Mouse (Mus musculus): ENCODE measurements around the gene Upk3b. TPM values are rescaled to one million over a fixed set of nuclear protein-coding genes. Genes with fewer than 3 reads are reported as not detected.
A peak's percentile ranks its signal among the peaks of the same experiment; 100 is the strongest.

Upk3b gene
- polyA plus RNA-seq, 1 experiment: 16.1 TPM

DNA sequence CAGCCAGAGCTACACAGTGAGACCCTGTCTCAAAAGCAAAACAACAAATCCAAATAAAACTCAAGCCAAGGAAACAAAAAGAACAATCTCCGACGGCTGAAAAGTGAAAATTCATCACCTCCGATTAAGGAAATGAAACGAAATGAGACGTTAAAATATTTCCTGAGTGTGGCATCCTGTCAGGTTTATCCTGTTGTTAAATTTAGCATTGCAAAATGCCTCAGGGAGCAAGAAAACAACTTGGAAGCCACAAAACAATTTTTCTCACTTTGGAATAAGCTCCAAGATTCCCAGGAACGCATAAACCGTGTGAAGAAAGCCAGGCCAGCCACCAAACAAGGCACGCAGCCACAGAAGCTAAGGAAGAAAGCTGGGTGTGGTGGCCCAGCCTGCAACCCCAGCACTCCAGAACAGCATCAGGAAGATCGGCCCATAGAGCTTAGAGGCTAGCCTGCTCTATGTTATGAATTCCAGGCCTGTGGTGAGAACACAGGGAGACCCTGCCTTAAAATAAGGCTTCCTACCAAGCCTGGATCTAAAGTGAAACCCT is 38.8 kb downstream of the Upk3b start:
- TF ChIP-seq POLR2A (IDR thresholded peaks at IDR 0.05; ENCODE audit: control insufficient read depth, extremely low read depth, insufficient read depth, low read length, poor library complexity) (no peak), CTCF (IDR thresholded peaks at IDR 0.05; ENCODE audit: borderline replicate concordance, control insufficient read depth, extremely low read depth, insufficient read depth, low read length, poor library complexity) (no peak)
- Histone ChIP-seq H3K36me3 (ENCODE audit: control insufficient read depth, insufficient read depth, low read length) (no peaks in the 10 kb centered on the region), H3K4me1 (replicated peaks; ENCODE audit: control insufficient read depth, insufficient read depth, low read length) (peaks cover 8% of the 10 kb centered on the region), H3K27ac (ENCODE audit: control insufficient read depth, insufficient read depth, low read length) (peak overlapping the region; percentile 31), H3K4me3 (ENCODE audit: control insufficient read depth, insufficient read depth, low read length) (no peak overlapping the region), H3K27me3 (ENCODE audit: control insufficient read depth, insufficient read depth, low read length) (no peaks in the 10 kb centered on the region)
- DNase-seq: no peak
- 14% methylated on average over 9 of the region's 9 CpGs for WGBS

GRCm38 (mm10) chr5:136078136-136078535 is 39.8 kb downstream of the Upk3b start:
- WGBS: 97% methylated on average over 5 of the region's 5 CpGs
- Histone ChIP-seq H3K27me3 (ENCODE audit: control insufficient read depth, insufficient read depth, low read length) (no peaks in the 10 kb centered on the region), H3K4me3 (ENCODE audit: control insufficient read depth, insufficient read depth, low read length) (no peak overlapping the region), H3K27ac (ENCODE audit: control insufficient read depth, insufficient read depth, low read length) (no peak overlapping the region), H3K4me1 (replicated peaks; ENCODE audit: control insufficient read depth, insufficient read depth, low read length) (peaks cover 8% of the 10 kb centered on the region), H3K36me3 (ENCODE audit: control insufficient read depth, insufficient read depth, low read length) (no peaks in the 10 kb centered on the region)
- TF ChIP-seq CTCF (IDR thresholded peaks at IDR 0.05; ENCODE audit: borderline replicate concordance, control insufficient read depth, extremely low read depth, insufficient read depth, low read length, poor library complexity) (no peak), POLR2A (IDR thresholded peaks at IDR 0.05; ENCODE audit: control insufficient read depth, extremely low read depth, insufficient read depth, low read length, poor library complexity) (no peak)
- no peak for DNase-seq

- no peaks in the 10 kb centered on the region for H3K27me3 ChIP-seq (ENCODE audit: control insufficient read depth, insufficient read depth, low read length)
- no peak overlapping the region for H3K27ac ChIP-seq (ENCODE audit: control insufficient read depth, insufficient read depth, low read length)
- TF ChIP-seq POLR2A (IDR thresholded peaks at IDR 0.05; ENCODE audit: control insufficient read depth, extremely low read depth, insufficient read depth, low read length, poor library complexity): no peak
- no peak for TF ChIP-seq CTCF (IDR thresholded peaks at IDR 0.05; ENCODE audit: borderline replicate concordance, control insufficient read depth, extremely low read depth, insufficient read depth, low read length, poor library complexity)
- no peak overlapping the region for H3K4me3 ChIP-seq (ENCODE audit: control insufficient read depth, insufficient read depth, low read length)
- DNase-seq: no peak
- no peaks in the 10 kb centered on the region for H3K36me3 ChIP-seq (ENCODE audit: control insufficient read depth, insufficient read depth, low read length)
- H3K4me1 ChIP-seq (replicated peaks; ENCODE audit: control insufficient read depth, insufficient read depth, low read length): peaks cover 38% of the 10 kb centered on the region
- WGBS: 97% methylated on average over 4 of the region's 4 CpGs
These were observed 44.0 kb downstream of the Upk3b start for GRCm38 (mm10) chr5:136082345-136082744.

- Histone ChIP-seq H3K27ac (ENCODE audit: control insufficient read depth, insufficient read depth, low read length) (no peak within 1 kb of the TSS), H3K36me3 (ENCODE audit: control insufficient read depth, insufficient read depth, low read length) (no peaks in the 10 kb centered on the region)
These were observed 45.4 kb downstream of the Upk3b start, which contains the start of gene Rasa4 for GRCm38 (mm10) chr5:136083669-136084107. Gene Rasa4, plus strand, starts transcription at chr5:136083916.

DNA sequence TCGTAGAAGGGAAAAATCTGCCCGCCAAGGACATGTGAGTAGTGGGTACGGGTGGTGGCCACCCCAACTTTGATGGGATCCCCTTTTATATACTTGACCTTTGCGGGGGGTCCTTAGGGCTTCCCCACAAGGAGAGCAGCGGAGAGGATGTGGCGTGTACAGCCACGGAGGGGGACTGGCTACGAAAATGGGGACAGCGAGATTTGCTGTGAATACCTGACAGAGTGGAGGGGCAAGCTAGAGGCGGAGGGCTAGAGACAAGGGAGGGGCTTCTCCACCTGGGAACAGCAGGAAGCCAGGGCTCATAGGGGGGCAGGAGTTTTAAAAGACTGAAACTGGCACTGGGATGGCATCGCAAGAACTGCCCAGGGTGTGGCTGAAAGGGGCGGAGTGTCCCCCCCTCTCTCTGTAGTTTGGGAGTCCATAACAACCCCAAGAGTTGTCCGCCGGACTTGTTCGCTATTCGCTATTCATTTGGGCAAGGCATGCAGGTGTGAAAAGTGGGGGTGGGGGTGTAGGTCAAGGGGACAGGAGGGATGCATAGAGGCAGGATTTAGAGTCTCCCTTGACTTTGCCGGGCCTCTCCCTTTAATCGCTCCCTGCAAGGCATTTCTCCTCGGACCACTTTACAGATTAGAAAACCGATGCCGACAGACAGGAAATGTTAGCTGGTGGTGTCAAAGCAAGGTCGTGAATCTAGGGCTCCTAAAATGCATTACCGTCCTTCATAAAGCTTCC is 46.0 kb downstream of the Upk3b start:
- TF ChIP-seq CTCF (IDR thresholded peaks at IDR 0.05; ENCODE audit: borderline replicate concordance, control insufficient read depth, extremely low read depth, insufficient read depth, low read length, poor library complexity) (no peak), POLR2A (IDR thresholded peaks at IDR 0.05; ENCODE audit: control insufficient read depth, extremely low read depth, insufficient read depth, low read length, poor library complexity) (no peak)

More at GRCm38 (mm10) chr5:136083669-136084107, 45.4 kb downstream of the Upk3b start, which contains the start of gene Rasa4:
- Histone ChIP-seq H3K27me3 (ENCODE audit: control insufficient read depth, insufficient read depth, low read length) (no peaks in the 10 kb centered on the region), H3K4me3 (ENCODE audit: control insufficient read depth, insufficient read depth, low read length) (peak within 1 kb of the TSS; percentile 56), H3K4me1 (replicated peaks; ENCODE audit: control insufficient read depth, insufficient read depth, low read length) (peaks cover 37% of the 10 kb centered on the region)
- peak; percentile 95 for DNase-seq
- WGBS: under 1% methylated on average over 27 of the region's 28 CpGs
- TF ChIP-seq CTCF (IDR thresholded peaks at IDR 0.05; ENCODE audit: borderline replicate concordance, control insufficient read depth, extremely low read depth, insufficient read depth, low read length, poor library complexity) (0 out of 2 replicates have a peak, but pooled peaks have one; percentile 5), POLR2A (IDR thresholded peaks at IDR 0.05; ENCODE audit: control insufficient read depth, extremely low read depth, insufficient read depth, low read length, poor library complexity) (no peak)

DNA sequence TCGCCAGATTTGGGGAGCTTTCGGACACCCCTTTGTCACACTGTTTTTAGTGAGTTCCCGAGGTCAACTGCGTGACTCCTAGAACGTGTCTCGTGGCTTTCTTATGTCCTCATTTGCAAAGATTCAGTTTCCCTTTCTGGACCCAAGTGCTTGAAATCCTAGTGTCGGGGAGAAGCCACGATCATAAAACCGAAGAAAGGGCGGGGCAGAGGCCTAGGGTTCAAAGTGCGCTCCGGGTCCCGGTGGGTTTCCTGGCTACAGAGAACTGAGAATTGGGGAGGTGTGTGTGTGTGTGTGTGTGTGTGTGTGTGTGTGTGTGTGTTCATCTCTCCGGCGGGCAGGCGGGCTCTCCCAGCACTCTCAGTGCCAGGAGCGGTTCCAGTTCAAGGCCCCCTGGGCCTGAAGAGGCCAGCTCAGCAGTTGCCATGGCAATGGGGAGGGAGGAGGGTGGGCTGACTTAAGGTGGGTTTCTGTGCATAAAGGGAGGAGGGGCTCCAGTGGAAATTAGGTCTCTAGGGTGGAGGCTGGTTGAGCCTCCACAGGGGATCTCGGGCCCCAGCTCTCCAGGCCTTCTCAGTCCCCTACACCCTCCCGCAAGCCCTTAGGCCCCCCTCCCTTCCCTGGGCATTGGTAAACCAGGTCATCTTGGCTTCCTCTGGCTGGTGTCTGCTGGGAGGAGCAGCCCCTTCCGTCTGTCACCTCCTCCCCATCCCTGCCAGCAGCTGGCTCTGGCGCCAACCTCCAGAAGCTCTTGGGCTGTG is 46.8 kb downstream of the Upk3b start:
- H3K4me1 ChIP-seq (replicated peaks; ENCODE audit: control insufficient read depth, insufficient read depth, low read length): peaks cover 37% of the 10 kb centered on the region
- H3K27ac ChIP-seq (ENCODE audit: control insufficient read depth, insufficient read depth, low read length): no peak overlapping the region
- H3K27me3 ChIP-seq (ENCODE audit: control insufficient read depth, insufficient read depth, low read length): no peaks in the 10 kb centered on the region
- H3K36me3 ChIP-seq (ENCODE audit: control insufficient read depth, insufficient read depth, low read length): no peaks in the 10 kb centered on the region
- H3K4me3 ChIP-seq (ENCODE audit: control insufficient read depth, insufficient read depth, low read length): peak overlapping the region; percentile 56
- whole genome bisulfite sequencing: 7% methylated on average over 21 of the region's 21 CpGs
- TF ChIP-seq POLR2A (IDR thresholded peaks at IDR 0.05; ENCODE audit: control insufficient read depth, extremely low read depth, insufficient read depth, low read length, poor library complexity) (no peak), CTCF (IDR thresholded peaks at IDR 0.05; ENCODE audit: borderline replicate concordance, control insufficient read depth, extremely low read depth, insufficient read depth, low read length, poor library complexity) (no peak)
- DNase-seq: peak; percentile 52

More for the DNA sequence above, 46.0 kb downstream of the Upk3b start:
- Histone ChIP-seq H3K4me3 (ENCODE audit: control insufficient read depth, insufficient read depth, low read length) (peak overlapping the region; percentile 56), H3K27me3 (ENCODE audit: control insufficient read depth, insufficient read depth, low read length) (no peaks in the 10 kb centered on the region), H3K27ac (ENCODE audit: control insufficient read depth, insufficient read depth, low read length) (no peak overlapping the region), H3K4me1 (replicated peaks; ENCODE audit: control insufficient read depth, insufficient read depth, low read length) (peaks cover 37% of the 10 kb centered on the region), H3K36me3 (ENCODE audit: control insufficient read depth, insufficient read depth, low read length) (no peaks in the 10 kb centered on the region)
- no peak for DNase-seq
- WGBS: 1% methylated on average over 23 of the region's 23 CpGs
